Mouse (Mus musculus) small intestine, adult 2 months (tissue): Measurements from ENCODE around the gene Itprid2.

Experiments used
- CTCF ChIP-seq: fragments of 200-500 bp; IDR thresholded peaks from 2 replicates; pipeline ENCODE4 v1.5.1; 2012; ENCODE audit warnings: low read depth, mild to moderate bottlenecking, control low read depth, inconsistent platforms, low read length, moderate library complexity, mixed read lengths; ENCODE audit not compliant: insufficient replicate concordance, insufficient read length; ENCODE audit errors: extremely low read depth
- POLR2A ChIP-seq: fragments of 200-500 bp; IDR thresholded peaks from 2 replicates; pipeline ENCODE4 v1.6.1; 2012; ENCODE audit warnings: low read depth, mild to moderate bottlenecking, control low read depth, inconsistent platforms, low read length, moderate library complexity

DNA sequence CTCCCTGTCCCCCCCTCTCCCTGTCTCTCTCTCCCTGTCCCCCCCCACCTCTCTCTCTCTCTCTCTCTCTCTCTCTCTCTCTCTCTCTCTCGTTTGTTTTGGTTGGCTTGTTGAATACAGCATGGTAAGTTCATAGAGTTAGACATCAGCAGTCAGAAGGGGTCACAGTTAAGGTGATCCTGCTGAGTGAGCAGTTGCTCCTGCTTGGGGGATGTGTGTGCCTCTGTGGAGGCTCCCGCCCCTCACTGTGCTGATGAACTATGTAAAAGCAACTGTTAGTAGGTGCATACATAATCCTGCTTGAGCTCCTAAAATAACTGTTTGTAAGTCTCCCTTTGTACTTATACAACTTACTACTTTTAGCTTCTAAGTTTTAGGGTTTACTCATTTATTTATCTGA is 12.6 kb downstream of the Itprid2 start:
- TF ChIP-seq CTCF: no peak
- no peak for TF ChIP-seq POLR2A
